Mouse (Mus musculus) left cerebral cortex, adult 2 months (tissue): ENCODE data around the gene Fuca2. TPM values are rescaled to one million over a fixed set of nuclear protein-coding genes. Genes with fewer than 3 reads are reported as not detected.
A peak's percentile ranks its signal among the peaks of the same experiment; 100 is the strongest.

Experiments
- DNase-seq, 2 experiments: peaks; one replicate each; pipeline ENCODE4 v3.0.0; 2021 to 2022; ENCODE audit warnings: low spot score in 2 of 2, mixed read lengths in 1 of 2; ENCODE audit errors: extremely low spot score in 1 of 2
- H3K27ac ChIP-seq: fragments of 200-600 bp; 2 replicates; pipeline ENCODE4 v1.8.1; 2022
- H3K4me3 ChIP-seq: fragments of 200-600 bp; 2 replicates; pipeline ENCODE4 v1.8.1; 2022
- CTCF ChIP-seq: fragments of 200-600 bp; IDR thresholded peaks from 2 replicates; pipeline ENCODE4 v1.8.1; 2022; ENCODE audit warnings: antibody characterized with exemption, mild to moderate bottlenecking, moderate library complexity
- intact Hi-C: fragments of 180-260 bp; cut with DNase I; formaldehyde crosslinking; loops from one replicate; pipeline ENCODE4 v1.15.1; 2025
- total RNA-seq, 2 experiments: library from RNA; stranded (reverse); gene quantifications; 2 replicates each; pipeline ENCODE4 v1.2.3; 2021

Fuca2 gene
- total RNA-seq, 2 experiments from 2014 or later: 39.1 to 39.6 TPM

DNA sequence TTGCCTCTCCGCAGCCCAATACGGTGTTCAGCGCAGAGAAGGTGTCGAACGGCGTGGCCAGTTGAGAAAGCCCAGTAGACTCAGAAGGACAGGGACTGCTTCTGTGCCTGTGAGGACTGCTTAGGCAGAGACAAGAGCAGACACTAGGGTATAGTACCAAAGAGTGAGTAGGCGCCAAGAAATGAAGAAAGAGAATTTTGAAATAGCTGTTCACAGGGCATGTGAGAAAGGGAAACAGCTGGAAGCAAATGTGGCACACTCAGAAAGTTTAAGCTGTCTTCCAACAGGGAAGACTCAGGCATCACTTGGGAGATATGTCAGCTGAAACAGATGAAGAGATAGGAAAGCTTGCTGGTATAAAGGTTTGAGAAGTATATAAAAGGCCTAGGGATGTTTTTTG is 37.4 kb downstream of the Fuca2 start:
- no peak for DNase-seq
- no peak for TF ChIP-seq CTCF
- intact Hi-C loops: loop anchor here (10.0 kb wide), 1 partner anchor 352 kb away; no protein-coding TSS in a partner anchor

DNA sequence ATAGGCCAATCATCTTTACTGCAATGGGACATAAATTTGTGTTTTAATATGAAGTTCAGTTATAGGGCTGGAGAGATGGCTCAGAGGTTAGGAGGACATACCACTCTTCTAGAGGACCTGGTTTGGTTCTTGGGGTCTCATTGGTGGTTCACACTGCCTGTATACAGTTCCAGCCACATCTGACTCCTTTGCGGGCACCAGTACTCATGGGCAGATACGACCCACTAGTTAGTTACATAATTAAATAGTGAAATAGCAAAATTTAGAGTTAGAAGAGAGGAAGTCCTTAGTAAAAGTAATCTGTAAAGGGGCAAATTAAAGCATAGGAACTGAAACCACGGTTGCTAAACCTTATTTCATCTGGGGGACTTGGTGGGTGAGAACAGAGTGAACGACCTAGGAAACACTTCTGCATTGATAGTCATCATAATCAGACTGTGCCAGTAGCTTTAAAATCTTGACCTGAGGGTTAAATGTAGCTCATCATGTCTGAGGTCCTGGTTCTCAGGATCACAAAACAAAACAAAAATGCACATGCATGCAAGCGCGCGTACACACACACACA is 40.5 kb downstream of the Fuca2 start:
- no peak overlapping the region for H3K27ac ChIP-seq
- no peak overlapping the region for H3K4me3 ChIP-seq
- no peak for TF ChIP-seq CTCF
- intact Hi-C loops: loop anchor here (10.0 kb wide), 1 partner anchor 355 kb away; no protein-coding TSS in a partner anchor
- no peak for DNase-seq

More for the DNA sequence above, 37.4 kb downstream of the Fuca2 start:
- Histone ChIP-seq H3K27ac (no peak overlapping the region), H3K4me3 (no peak overlapping the region)

DNA sequence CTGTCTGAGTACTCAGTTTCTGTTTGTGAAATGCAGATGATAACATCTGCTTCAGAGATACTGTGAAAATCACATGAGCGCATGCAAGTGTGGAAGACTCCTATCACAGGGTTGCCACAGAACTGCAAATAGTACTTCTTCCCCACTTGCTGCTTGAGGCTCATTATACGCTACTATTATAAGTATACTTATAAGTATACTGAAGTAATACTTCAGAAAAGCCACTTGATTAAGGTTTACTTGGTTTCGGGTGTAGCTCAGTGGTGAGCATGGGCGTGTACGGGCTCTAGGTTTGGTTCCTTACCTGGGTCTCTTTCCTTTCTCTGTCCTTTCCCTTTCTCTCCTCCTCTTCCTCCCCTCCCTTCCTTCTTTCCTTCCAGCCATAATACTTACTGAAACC is 42.4 kb downstream of the Fuca2 start:
- Histone ChIP-seq H3K27ac (no peak overlapping the region), H3K4me3 (no peak overlapping the region)
- no peak for TF ChIP-seq CTCF
- intact Hi-C loops: no loop called here
- DNase-seq: no peak

DNA sequence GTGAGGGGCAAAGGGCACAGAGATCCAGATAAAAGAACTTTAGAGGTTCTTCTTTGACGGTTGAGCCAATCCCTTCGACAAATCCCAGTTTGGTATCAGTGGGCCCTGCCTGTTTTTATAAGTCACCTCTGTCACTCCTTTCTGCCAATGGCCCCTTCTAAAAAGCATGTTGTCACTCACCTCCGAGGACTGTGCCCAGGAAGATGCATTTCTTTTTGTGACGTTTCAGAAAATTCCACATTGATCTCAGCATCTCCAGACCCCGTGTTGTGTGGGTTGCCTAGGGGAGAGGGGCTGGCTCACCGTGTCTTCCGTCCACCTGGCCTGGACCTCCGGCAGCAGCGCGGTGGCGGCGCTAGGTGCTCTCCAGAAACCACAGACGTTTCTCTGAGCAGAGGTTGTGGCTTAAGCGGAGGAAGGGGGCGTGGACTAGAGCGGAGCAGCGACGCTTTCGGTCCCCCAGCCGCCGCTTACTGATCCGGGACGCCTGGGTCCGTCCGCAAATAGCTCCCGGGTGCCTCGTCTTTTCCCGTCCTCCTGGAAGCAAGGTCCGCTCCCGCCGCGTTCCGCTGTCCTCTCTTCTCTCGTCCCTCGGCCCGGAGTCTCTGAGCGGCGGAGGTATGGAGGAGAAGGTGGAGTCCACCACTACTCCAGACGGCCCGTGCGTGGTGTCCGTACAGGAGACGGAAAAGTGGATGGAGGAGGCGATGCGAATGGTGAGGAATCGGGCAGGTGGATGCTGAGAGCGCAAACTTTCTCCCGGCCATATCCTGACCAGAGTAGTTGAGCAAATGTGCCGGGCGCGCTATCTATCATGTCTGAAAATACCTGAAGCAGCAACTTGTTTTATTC is 53.5 kb downstream of the Fuca2 start, which contains the start of the genes Adat2 and Pex3:
Adat2 (plus strand) TSS at position 249 of the 852 bp plus-strand sequence.
Pex3 (minus strand) TSS at position 497 of the 852 bp plus-strand sequence.
- H3K27ac ChIP-seq: peak within 1 kb of the TSS; percentile 60
- intact Hi-C loops: loop anchor here (5.0 kb wide), 1 partner anchor 414 kb away; the partner anchor contains the start of gene Hivep2

DNA sequence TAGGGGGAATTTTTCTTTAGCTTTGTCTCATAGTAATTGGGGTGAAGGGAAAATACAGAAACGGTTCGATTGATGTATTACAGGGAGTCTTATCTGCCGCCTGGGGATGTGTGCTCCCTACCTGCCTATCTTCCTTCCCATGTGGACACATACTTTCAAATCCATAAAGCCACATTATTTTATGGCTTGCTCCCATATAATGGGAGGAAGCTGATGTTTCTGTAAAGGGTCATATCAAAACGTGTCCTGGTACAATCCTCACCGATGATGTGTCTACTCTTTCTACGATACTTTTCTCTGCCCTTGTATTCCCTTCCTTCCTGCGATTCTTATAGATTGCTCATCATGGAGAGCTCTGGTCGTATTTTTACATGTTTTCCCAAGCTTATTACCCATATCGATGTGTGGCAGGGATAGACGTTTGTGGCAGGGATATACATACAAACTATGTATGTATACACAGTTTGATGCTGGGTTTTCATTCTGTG is 54.2 kb downstream of the Fuca2 start:
- H3K27ac ChIP-seq: peak overlapping the region; percentile 18; the same call in 1 of the 2 replicates
- peak overlapping the region; percentile 68 for H3K4me3 ChIP-seq
- TF ChIP-seq CTCF: no peak
- no peak for DNase-seq
- intact Hi-C loops: loop anchor here (5.0 kb wide), 1 partner anchor 414 kb away; the partner anchor contains the start of gene Hivep2

More for the DNA sequence above, 53.5 kb downstream of the Fuca2 start, which contains the start of the genes Adat2 and Pex3:
- TF ChIP-seq CTCF: no peak
- H3K4me3 ChIP-seq: peak within 1 kb of the TSS; percentile 68
- peak; percentile 88 to 92 for DNase-seq

DNA sequence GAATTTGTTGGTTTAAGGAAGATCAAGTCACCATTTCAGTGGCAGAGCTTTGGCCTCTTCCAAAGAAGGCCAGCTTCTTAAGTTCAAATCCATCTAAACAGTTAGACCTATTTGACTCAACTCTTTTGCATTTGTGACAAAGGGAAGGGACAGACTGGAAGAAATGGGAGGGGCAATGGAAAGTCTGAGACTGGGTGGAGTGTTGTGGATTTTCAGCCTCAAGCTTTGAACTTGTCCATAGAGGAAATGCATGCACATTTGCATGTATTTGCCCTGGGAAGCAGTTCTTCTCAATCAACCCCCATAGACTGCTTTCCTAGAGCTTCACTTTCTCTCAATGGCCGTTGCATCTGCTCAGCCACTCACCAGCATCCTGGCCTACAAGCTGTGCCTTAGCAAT is 55.0 kb downstream of the Fuca2 start:
- intact Hi-C loops: loop anchor here (5.0 kb wide), 1 partner anchor 413 kb away; the partner anchor contains the start of gene Hivep2

DNA sequence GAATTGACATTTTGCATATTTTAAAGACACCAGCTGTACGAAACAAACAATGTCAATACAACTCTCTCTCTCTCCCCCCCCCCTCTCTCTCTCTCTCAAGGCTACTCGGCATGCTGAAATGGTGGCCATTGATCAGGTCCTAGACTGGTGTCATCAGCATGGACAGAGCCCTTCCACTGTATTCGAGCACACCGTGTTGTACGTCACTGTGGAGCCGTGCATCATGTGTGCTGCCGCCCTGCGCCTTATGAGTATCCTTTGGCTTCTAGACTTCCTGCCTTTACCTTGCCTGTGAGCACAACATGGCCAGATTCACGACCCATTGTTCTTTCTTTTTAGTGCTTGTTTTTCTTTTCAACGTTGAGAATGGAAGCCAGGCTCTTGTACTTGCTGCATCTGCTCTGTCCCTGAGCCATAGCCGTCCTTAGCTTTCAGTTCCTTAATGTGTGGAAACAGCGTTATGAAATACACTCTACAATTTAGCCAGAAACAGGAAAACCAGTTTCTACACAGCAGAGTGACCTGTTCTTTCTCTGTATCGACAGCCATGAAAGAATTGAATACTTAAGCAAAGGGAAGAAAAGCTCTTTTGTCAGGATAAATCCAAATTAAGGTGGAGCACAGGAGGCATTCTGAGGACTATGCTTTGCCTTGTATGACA is 60.8 kb downstream of the Fuca2 start:
- Histone ChIP-seq H3K4me3 (no peak overlapping the region), H3K27ac (no peak overlapping the region)
- intact Hi-C loops: loop anchor here (10.0 kb wide), 1 partner anchor 575 kb away; no protein-coding TSS in a partner anchor
- no peak for TF ChIP-seq CTCF
- peak in 1 of 2 experiments; percentile 3 for DNase-seq

More for the DNA sequence above, 55.0 kb downstream of the Fuca2 start:
- Histone ChIP-seq H3K4me3 (no peak overlapping the region), H3K27ac (no peak overlapping the region)
- TF ChIP-seq CTCF: no peak
- no peak for DNase-seq

DNA sequence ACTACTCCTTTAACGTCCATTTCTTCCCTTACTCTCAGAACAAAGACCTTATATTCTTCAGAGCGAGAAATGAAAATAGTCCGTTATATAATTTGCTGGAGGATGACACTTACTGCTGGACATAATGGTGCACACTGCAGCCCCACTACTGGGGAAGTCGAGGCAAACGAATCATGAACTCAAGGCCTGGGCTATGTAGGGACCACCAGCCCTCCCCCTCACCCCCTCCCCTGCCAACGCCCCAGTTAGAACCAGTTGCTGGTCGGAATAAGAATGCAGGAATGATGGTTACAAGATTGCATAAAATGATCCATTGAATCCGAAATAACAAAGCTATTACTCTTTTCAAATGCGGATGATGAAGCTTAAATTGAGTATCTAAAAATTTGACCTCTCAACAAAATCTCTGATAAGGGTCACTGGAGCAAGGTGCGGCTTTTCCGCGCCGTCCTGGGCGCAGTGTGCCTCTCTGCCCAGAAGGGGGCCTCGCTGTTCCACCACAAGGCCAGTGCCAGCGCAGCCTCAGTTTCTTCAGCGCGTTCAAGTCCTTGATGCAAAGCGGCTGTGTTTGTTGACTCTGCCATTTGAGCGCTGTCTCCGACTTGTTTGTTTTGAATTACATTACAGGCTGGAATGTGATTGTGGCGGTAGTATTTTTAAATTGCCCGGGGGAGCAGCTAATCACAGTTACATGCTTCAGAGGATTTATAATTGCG is 65.2 kb downstream of the Fuca2 start:
- peak; percentile 75 to 81 for DNase-seq
- TF ChIP-seq CTCF: peak; percentile 97
- H3K27ac ChIP-seq: no peak overlapping the region
- H3K4me3 ChIP-seq: peak overlapping the region; percentile 44
- intact Hi-C loops: loop anchor here (2.0 to 10.0 kb wide), 6 partner anchors 283 to 826 kb away; no protein-coding TSS in a partner anchor

DNA sequence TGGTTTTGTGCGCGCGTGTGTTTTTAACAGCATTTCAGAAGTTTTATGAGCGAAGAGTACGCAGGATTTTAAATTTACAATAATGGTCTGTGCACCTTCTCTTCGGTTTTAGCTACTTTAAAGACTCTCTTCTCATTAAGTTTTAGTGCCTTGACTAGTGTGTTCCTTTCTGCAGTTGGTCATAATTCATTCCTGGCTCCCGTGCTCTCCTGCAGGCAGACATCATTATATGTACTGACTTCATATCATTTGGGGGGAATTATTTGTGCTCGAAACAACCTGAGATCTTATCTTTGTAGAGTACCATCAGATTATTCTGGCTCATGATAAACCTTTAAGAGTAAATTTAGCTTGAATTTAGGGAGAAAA is 65.7 kb downstream of the Fuca2 start:
- Histone ChIP-seq H3K27ac (no peak overlapping the region), H3K4me3 (peak overlapping the region; percentile 44)
- TF ChIP-seq CTCF: no peak
- intact Hi-C loops: loop anchor here (2.0 to 10.0 kb wide), 6 partner anchors 282 to 826 kb away; no protein-coding TSS in a partner anchor
- no peak for DNase-seq

DNA sequence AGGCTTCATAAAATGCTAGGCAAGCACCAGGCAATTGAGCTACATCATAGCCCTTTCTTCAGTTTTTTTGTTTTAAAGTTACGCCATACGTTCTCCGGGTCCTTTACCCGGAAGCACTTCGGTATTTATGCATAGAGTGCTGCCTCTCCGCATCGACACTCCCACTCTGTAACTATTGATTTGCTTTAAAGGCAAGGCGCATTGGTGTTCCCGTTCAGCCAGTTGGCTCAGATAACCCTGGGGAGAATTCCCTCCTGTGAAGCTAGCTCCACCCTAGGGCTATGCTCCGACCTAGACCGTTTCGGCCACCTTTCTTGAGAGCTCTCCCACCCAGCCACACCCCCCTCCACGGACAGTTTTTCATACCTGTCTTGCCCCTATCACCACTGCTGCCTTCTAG is 67.1 kb downstream of the Fuca2 start:
- Histone ChIP-seq H3K4me3 (no peak overlapping the region), H3K27ac (no peak overlapping the region)
- DNase-seq: no peak
- intact Hi-C loops: loop anchor here (5.0 to 10.0 kb wide), 3 partner anchors 281 to 756 kb away; no protein-coding TSS in a partner anchor
- no peak for TF ChIP-seq CTCF

Other genes with a start within 250 kb of the Fuca2 start
- gene Phactr2, start 25.1 kb upstream of the Fuca2 start, total RNA-seq: 10 to 100 TPM; 28.8 to 31.5 TPM
- 1 to 10 TPM; 7.9 to 8.4 TPM for gene Adat2, start 53.4 kb downstream of the Fuca2 start, total RNA-seq
- gene Pex3, start 53.6 kb downstream of the Fuca2 start, total RNA-seq: 10 to 100 TPM; 29.8 to 31.6 TPM